Mouse (Mus musculus): Measurements from ENCODE around the gene Lsp1. TPM values are rescaled to one million over a fixed set of nuclear protein-coding genes. Genes with fewer than 3 reads are reported as not detected.

The Lsp1 gene
- polyA plus RNA-seq, 1 experiment = 159 TPM

DNA sequence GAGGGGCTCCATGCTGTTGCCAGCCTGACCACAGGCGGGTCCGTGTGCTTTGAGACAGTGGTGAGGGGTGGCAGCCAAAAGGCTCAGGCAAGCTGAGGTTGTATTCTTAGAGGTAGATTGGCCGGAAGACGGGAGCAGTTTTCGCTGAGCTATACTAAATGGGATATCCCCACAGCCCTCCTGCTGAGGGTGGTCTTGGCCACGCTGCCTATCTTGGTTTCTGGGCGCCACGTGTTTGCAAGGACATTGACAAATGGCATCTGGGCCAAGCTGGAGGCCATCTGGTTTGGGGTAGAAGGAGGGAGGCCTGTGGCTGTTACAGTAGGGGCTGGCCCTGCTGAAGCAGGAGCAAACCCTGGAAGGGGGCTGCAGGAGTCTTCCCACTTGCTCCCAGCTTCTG, 32.9 kb downstream of the Lsp1 start:
- Histone ChIP-seq H3K27ac (ENCODE audit: insufficient read depth, low read length) (no peak overlapping the region), H3K4me1 (ENCODE audit: control insufficient read depth, insufficient read depth, low read length) (no peaks in the 10 kb centered on the region), H3K4me3 (ENCODE audit: insufficient read depth, low read length) (no peak overlapping the region)
- TF ChIP-seq CTCF (IDR thresholded peaks at IDR 0.05; ENCODE audit: borderline replicate concordance, insufficient read depth, low read length) (no peak), POLR2A (IDR thresholded peaks at IDR 0.05; ENCODE audit: low read depth, low read length) (no peak)

DNA sequence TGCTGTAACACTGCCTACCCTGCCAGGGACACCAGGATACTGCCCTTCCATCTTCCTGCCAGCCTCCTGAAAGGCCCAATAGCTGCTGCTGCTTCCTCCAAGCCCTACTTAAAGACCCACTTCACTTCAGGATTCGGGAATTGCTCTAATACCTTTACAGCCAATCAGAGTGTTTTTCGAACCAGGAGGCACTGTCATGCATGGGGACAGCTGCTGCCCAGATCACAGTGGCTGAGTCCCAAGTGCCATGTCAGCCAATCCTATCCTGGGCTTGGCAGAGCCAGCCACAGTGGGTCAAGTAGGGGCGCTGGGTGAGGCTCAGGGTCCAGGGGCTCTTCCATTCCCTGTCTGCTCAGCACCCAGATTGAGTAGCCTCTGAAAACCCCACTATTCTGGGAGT, 35.5 kb downstream of the Lsp1 start:
- Histone ChIP-seq H3K4me1 (ENCODE audit: control insufficient read depth, insufficient read depth, low read length) (no peaks in the 10 kb centered on the region), H3K4me3 (ENCODE audit: insufficient read depth, low read length) (no peak overlapping the region), H3K27ac (ENCODE audit: insufficient read depth, low read length) (no peak overlapping the region)
- TF ChIP-seq POLR2A (IDR thresholded peaks at IDR 0.05; ENCODE audit: low read depth, low read length) (no peak), CTCF (IDR thresholded peaks at IDR 0.05; ENCODE audit: borderline replicate concordance, insufficient read depth, low read length) (no peak)

DNA sequence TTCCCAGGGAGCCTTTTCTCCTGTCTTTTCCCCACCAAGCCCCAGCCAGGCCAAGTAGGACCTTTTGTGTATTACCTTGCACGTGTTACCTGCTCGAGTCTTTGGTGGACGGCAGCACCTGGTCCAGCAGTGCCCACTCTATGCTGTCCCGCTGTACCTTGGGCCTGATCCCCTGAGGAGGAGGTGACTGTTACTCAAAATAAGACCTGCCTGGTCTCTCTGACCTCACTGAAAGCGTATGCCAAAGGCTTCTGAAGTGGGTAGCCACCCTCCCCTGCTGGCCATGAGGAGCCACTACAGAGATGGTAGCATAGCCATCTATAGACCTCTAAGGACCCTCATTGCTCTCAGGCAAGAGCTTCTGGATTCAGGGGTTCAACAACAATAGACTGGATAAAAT, 36.2 kb downstream of the Lsp1 start:
- no peak overlapping the region for H3K27ac ChIP-seq (ENCODE audit: insufficient read depth, low read length)

DNA sequence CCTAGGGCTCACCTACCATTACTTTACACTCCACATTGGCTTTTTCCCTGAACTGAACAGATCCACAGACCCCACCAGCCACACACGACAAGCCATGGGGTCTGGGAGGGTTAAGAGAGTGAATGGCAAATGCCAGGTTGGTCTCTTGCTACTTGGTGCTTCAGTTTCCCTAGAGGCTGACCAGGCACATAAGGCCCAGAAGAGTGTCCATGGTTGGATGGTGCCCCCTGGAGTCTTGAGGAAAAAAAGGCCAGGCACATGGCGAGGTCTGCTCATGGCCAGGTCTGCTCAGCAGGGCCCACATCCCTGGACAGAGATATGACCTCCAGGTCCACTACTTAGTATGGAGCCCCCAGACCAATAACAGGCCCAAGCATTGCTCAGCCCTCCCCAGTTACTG, 37.2 kb downstream of the Lsp1 start:
- H3K4me3 ChIP-seq (ENCODE audit: insufficient read depth, low read length) = no peak overlapping the region
- H3K4me1 ChIP-seq (ENCODE audit: control insufficient read depth, insufficient read depth, low read length) = no peaks in the 10 kb centered on the region
- TF ChIP-seq CTCF (IDR thresholded peaks at IDR 0.05; ENCODE audit: borderline replicate concordance, insufficient read depth, low read length) (peak; percentile 43; the same call in 1 of the 2 replicates), POLR2A (IDR thresholded peaks at IDR 0.05; ENCODE audit: low read depth, low read length) (no peak)
- no peak overlapping the region for H3K27ac ChIP-seq (ENCODE audit: insufficient read depth, low read length)

More for the DNA sequence above, 36.2 kb downstream of the Lsp1 start:
- TF ChIP-seq POLR2A (IDR thresholded peaks at IDR 0.05; ENCODE audit: low read depth, low read length) (no peak), CTCF (IDR thresholded peaks at IDR 0.05; ENCODE audit: borderline replicate concordance, insufficient read depth, low read length) (no peak)
- Histone ChIP-seq H3K4me1 (ENCODE audit: control insufficient read depth, insufficient read depth, low read length) (no peaks in the 10 kb centered on the region), H3K4me3 (ENCODE audit: insufficient read depth, low read length) (no peak overlapping the region)

DNA sequence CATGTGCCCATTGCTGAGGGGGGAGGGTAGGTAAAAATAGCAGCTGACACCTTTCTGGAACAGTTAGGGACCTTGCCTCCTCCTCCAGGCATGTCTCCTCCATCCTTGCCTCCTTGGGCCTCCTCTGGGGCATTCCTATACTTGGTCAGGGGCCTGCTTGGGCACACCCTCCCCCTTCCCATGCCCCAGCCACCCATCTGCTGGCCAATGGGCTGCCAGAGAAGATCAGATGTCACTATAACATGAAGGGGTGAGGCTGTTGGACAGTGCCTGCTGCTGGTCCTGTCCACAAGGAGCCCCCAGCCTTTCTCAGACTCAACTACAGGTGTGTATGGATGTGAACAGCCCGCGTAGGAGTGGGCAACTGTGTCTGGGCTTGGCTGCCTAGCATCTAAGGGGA, 38.0 kb downstream of the Lsp1 start, which contains the start of gene Tnnt3:
Gene Tnnt3 (plus strand): TSS at position 262 of the 400 bp plus-strand sequence.
- TF ChIP-seq POLR2A (IDR thresholded peaks at IDR 0.05; ENCODE audit: low read depth, low read length) (no peak), CTCF (IDR thresholded peaks at IDR 0.05; ENCODE audit: borderline replicate concordance, insufficient read depth, low read length) (no peak)
- no peak within 1 kb of the TSS for H3K4me3 ChIP-seq (ENCODE audit: insufficient read depth, low read length)
- H3K27ac ChIP-seq (ENCODE audit: insufficient read depth, low read length) = no peak within 1 kb of the TSS
- H3K4me1 ChIP-seq (ENCODE audit: control insufficient read depth, insufficient read depth, low read length) = no peaks in the 10 kb centered on the region

DNA sequence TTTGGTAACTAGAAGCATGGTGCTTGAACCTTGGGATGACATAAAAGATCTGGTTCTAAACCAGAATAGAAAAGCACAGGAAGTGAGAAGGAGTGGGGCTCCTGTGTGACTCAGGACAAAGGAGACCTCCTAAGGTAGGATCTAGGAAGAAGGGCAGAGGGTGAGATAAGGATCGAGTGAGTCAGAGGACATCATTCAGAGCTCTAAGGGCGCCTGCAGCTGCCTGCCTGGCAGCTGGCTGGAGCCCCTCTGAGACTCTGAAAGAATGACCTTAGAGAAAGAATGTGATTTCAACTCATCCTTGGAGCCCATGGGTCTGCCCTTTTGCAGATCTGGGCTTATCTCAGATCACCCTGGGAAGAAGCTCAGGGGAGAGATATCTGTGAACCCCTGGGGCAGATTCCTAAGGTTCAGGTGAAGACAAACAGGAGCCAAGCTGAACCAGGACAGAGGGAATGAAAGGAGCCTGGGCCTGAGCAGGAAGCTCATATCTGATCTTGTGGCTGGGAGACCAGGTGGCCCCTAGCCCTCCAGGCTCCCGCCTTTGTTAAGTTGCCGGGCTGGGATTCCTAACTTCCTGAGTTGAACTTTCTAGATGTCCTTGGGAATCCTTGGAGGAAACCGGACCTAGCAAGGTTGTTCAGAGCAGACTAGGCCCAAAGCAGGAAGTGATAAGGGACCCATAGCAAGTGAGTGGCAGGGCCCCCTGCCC, 38.6 kb downstream of the Lsp1 start:
- H3K27ac ChIP-seq (ENCODE audit: insufficient read depth, low read length) = no peak overlapping the region
- TF ChIP-seq CTCF (IDR thresholded peaks at IDR 0.05; ENCODE audit: borderline replicate concordance, insufficient read depth, low read length) (no peak), POLR2A (IDR thresholded peaks at IDR 0.05; ENCODE audit: low read depth, low read length) (no peak)
- no peak overlapping the region for H3K4me3 ChIP-seq (ENCODE audit: insufficient read depth, low read length)
- H3K4me1 ChIP-seq (ENCODE audit: control insufficient read depth, insufficient read depth, low read length) = no peaks in the 10 kb centered on the region

DNA sequence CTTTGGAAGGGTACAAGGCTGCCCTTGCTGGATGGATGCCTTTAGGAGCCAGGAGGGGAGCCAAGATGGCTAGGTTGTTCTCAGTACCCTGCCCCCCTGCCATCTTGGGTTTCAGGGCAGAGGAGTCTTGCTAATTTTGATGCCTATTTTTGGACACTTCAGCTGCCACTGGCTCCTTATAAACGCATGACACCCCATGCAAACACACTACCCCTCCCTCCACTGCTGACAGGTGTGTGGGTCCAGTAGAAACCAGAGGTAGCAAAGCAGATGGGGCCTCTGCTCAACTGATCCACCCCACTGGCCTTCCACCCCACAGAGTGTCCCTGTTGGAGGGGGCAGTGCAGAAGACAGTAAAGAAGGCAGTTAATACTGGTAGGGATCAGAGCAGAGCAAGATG, 39.4 kb downstream of the Lsp1 start:
- no peak for TF ChIP-seq POLR2A (IDR thresholded peaks at IDR 0.05; ENCODE audit: low read depth, low read length)
- TF ChIP-seq CTCF (IDR thresholded peaks at IDR 0.05; ENCODE audit: borderline replicate concordance, insufficient read depth, low read length) = no peak
- no peak overlapping the region for H3K27ac ChIP-seq (ENCODE audit: insufficient read depth, low read length)

DNA sequence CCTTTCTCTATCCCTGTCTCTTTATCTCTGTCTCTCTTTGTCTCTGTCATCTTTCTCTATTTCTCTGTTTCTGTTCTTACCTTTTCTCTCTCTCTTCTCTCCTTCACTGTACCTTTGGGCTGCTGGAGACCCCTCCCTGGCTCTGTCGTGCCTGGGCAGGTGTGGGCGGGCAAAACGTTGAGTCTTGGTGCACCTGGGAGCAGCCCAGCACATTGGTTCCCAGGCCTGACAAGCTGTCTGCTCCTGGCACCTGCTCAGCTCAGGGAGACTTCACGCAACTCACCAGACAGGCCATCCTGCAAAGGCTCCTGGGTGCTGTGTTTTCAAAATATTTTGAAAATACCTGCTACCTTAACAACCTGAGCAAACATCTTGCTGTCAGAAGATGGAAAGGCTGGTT, 42.6 kb downstream of the Lsp1 start:
- no peak overlapping the region for H3K27ac ChIP-seq (ENCODE audit: insufficient read depth, low read length)
- no peak for TF ChIP-seq CTCF (IDR thresholded peaks at IDR 0.05; ENCODE audit: borderline replicate concordance, insufficient read depth, low read length)
- TF ChIP-seq POLR2A (IDR thresholded peaks at IDR 0.05; ENCODE audit: low read depth, low read length) = no peak

More for the DNA sequence above, 39.4 kb downstream of the Lsp1 start:
- Histone ChIP-seq H3K4me3 (ENCODE audit: insufficient read depth, low read length) (no peak overlapping the region), H3K4me1 (ENCODE audit: control insufficient read depth, insufficient read depth, low read length) (no peaks in the 10 kb centered on the region)

DNA sequence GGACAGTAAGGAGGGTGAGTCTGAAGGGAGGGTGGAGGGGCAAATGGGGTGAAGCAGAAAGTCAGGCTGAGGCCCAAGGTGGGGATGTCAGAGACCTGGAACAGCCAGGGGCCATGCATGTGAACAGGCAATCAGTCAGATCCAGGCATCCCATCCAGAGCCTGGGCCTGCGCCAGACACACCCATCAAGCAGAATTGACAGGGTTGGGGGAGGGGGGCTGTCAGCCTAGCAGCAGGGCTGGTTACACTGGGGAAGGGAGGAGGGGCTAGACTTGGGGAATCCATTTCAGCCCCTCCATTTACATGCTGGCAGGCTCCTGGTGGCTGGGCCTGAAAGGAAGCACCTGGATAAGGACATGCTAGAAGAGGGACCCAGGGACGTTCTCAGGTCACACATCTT, 45.3 kb downstream of the Lsp1 start:
- Histone ChIP-seq H3K27ac (ENCODE audit: insufficient read depth, low read length) (no peak overlapping the region), H3K4me3 (ENCODE audit: insufficient read depth, low read length) (no peak overlapping the region), H3K4me1 (ENCODE audit: control insufficient read depth, insufficient read depth, low read length) (no peaks in the 10 kb centered on the region)
- TF ChIP-seq CTCF (IDR thresholded peaks at IDR 0.05; ENCODE audit: borderline replicate concordance, insufficient read depth, low read length) (no peak), POLR2A (IDR thresholded peaks at IDR 0.05; ENCODE audit: low read depth, low read length) (no peak)

More for the DNA sequence above, 42.6 kb downstream of the Lsp1 start:
- Histone ChIP-seq H3K4me1 (ENCODE audit: control insufficient read depth, insufficient read depth, low read length) (no peaks in the 10 kb centered on the region), H3K4me3 (ENCODE audit: insufficient read depth, low read length) (no peak overlapping the region)

DNA sequence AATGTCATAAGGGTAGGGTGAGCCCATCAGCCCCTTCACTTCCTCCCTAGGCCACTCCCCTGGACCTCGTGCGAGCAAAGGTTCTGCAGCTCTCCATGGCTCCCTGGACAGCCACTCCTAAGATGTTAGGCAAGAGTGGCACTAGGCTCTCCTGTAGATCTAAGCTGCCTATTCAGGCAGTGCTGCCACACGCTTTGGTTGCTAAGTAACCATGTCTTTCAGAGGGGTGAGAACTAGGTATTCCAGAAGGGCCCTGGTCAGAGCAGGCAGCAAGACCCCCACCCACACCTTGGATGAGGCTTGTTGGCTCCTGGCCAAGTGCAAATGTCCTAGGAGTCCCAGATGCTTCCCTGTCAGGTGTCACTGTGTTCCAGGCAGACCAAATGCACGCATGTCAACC, 45.9 kb downstream of the Lsp1 start:
- Histone ChIP-seq H3K27ac (ENCODE audit: insufficient read depth, low read length) (no peak overlapping the region), H3K4me1 (ENCODE audit: control insufficient read depth, insufficient read depth, low read length) (no peaks in the 10 kb centered on the region), H3K4me3 (ENCODE audit: insufficient read depth, low read length) (no peak overlapping the region)
- TF ChIP-seq CTCF (IDR thresholded peaks at IDR 0.05; ENCODE audit: borderline replicate concordance, insufficient read depth, low read length) (no peak), POLR2A (IDR thresholded peaks at IDR 0.05; ENCODE audit: low read depth, low read length) (no peak)

Data from embryonic fibroblast, embryonic 13.5 days (primary cell).